Mouse (Mus musculus) myocyte (in vitro differentiated cells): ENCODE results near the gene Cfap299.

ENCODE experiments used
- CEBPB ChIP-seq: IDR thresholded peaks from 2 replicates; pipeline ENCODE4 v1.6.1; 2011; ENCODE audit warnings: mild to moderate bottlenecking, moderate library complexity; ENCODE audit not compliant: poor library complexity, insufficient read depth, severe bottlenecking
- E2F4 ChIP-seq: IDR thresholded peaks from one replicate; pipeline ENCODE4 v1.6.1; 2011; ENCODE audit warnings: mild to moderate bottlenecking, control low read depth, moderate library complexity; ENCODE audit not compliant: insufficient read depth
- MYOG ChIP-seq, 3 experiments: IDR thresholded peaks; one replicate each; pipeline ENCODE4 v1.6.1; 2011; ENCODE audit warnings: control low read depth in 2 of 3, low read depth in 2 of 3, mild to moderate bottlenecking in 2 of 3; ENCODE audit not compliant: insufficient read length in 2 of 3, control insufficient read depth in 1 of 3, insufficient read depth in 1 of 3
- POLR2A ChIP-seq: IDR thresholded peaks from one replicate; pipeline ENCODE4 v1.6.1; 2011; ENCODE audit warnings: low read depth, mild to moderate bottlenecking, control low read depth, moderate library complexity; ENCODE audit not compliant: insufficient read length
- POLR2AphosphoS2 ChIP-seq: IDR thresholded peaks from one replicate; pipeline ENCODE4 v1.6.1; 2011; ENCODE audit warnings: low read depth, control low read depth; ENCODE audit not compliant: insufficient read length
- SRF ChIP-seq: IDR thresholded peaks from one replicate; pipeline ENCODE4 v1.6.1; 2011; ENCODE audit warnings: low read depth; ENCODE audit not compliant: control insufficient read depth, insufficient read length
- TCF12 ChIP-seq: IDR thresholded peaks from one replicate; pipeline ENCODE4 v1.6.1; 2011; ENCODE audit warnings: mild to moderate bottlenecking, control low read depth; ENCODE audit not compliant: poor library complexity, insufficient read depth, severe bottlenecking
- TCF3 ChIP-seq: IDR thresholded peaks from one replicate; pipeline ENCODE4 v1.6.1; 2011; ENCODE audit warnings: low read depth, control low read depth; ENCODE audit not compliant: insufficient read length
- USF1 ChIP-seq: IDR thresholded peaks from one replicate; pipeline ENCODE4 v1.6.1; 2011; ENCODE audit warnings: low read depth, mild to moderate bottlenecking, control low read depth, moderate library complexity

DNA sequence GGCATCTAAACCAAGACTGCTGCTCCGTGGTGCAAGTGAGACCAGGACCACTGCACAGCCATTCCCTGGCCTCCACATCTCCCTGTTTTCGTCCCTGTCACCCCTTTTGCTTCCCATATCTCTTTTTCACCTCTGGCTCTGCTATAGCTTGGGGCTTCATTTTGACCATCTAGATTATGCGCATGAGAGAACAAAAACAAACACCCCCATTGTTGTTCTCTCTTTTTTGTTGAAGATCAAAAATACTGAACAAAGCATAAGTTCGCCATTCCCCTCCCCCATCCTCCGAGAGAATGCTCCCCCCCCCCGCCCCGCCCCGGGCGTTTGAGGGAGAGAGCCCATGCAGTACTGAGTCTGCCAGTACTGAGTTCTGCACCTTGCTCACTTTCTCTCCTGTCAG lies 234.7 kb downstream of the Cfap299 start:
- no peak for TF ChIP-seq SRF
- TF ChIP-seq USF1 = no peak
- no peak for TF ChIP-seq POLR2A
- TF ChIP-seq CEBPB = no peak
- no peak for TF ChIP-seq TCF3
- TF ChIP-seq E2F4 = no peak
- TF ChIP-seq POLR2AphosphoS2 = no peak
- no peak for TF ChIP-seq TCF12
- no peak for TF ChIP-seq MYOG (IDR thresholded peaks at IDR 0.05; ENCODE audit: control insufficient read depth in 1 of 3, insufficient read depth in 1 of 3, insufficient read length in 2 of 3, low read depth in 2 of 3)
